Mouse (Mus musculus): ENCODE measurements around the gene Hsd17b2. TPM values are rescaled to one million over a fixed set of nuclear protein-coding genes. Genes with fewer than 3 reads are reported as not detected.
A peak's percentile ranks its signal among the peaks of the same experiment; 100 is the strongest.

Hsd17b2 gene
- total RNA-seq, 2 experiments from 2014 or later: 0.56 TPM; not detected in 1

DNA sequence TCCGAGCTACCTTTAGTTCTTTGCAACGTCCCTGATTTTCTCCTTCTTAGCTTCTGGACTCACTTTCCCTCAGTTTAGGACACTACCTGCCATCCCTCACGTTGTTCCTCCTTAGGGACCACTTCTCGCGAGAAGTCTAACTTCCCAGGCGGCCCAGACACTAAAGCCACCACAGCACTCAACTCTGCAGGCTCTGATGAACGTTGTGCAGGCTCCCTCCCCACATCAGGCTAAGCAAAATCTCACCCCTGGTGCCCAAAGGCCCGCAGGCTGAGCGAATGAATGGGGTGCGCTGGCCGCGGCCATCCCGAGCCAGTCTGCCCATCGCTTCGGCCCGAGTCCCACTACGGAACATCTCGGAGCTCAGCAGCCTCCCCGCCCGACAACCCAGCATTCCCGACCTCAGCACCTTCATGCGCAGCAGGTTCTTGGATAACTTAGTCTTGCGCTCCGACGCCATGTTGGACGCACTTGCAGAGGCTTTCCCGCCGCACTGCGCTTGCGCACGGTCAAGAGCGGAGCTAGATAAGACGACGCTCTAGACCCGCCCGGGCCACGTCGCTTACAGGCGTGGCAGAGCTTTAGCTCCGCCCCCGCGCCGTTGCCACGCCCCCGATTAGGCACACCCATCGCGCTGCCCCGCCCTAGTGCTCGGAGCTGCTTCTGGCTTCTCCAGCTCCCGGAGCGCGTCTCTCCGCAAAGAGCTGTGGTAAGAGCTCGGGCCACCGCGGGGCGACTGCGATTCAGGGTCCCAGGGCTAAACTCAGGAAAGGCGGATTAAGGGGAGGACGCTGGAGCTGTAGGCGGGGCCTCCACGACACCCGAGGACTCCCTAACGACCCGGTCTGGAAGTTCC is 100.0 kb downstream of the Hsd17b2 start, which contains the start of gene Mphosph6:
Gene Mphosph6, minus strand, starts transcription at position 501 of the 856 bp plus-strand sequence.
- peak; percentile 93 to 98 for DNase-seq (ENCODE audit: extremely low spot score in 1 of 2, low spot score in 2 of 2)
- intact Hi-C loops (cut with DNase I): no loop called here

DNA sequence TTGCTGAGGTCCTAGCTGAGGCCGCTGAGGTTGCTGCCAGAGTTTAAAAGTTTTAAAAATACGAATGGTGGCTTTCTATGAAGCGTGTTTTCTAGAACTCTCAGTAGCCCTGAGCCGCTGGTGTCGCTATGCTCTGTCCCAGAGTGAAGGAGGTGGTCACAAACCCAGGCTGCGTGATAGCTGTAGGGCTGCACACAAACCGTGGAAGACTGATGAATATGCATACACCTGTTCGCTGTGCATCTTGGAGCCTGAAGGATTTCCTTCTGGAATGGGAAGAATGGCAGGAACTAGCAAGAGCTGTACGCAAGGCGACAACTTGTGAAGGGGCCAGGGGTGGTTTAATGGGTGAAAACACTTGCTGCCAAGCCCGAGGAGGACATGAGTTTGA is 100.6 kb downstream of the Hsd17b2 start:
- peak in 1 of 2 experiments; percentile 32 for DNase-seq (ENCODE audit: extremely low spot score in 1 of 2, low spot score in 2 of 2)
- intact Hi-C loops (cut with DNase I): no loop called here

DNA sequence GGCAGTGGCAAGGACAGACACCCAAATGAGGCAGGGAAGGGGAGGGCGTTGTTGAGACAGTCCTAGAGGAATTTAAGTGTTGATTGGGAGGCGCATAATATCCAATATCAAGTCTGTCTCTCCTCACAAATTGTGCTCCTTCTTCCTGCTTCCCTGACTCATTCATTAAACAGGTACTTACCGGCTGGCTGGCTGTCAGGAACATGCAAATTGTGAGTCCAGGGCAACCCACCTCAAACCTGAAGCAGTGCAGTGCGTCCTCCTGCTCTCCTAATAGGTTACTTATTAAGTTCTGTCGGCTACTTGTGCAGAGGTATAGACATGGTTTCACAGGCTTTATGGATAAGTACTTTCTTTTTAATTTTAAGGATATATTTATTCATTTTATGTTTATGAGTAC is 103.7 kb downstream of the Hsd17b2 start:
- intact Hi-C loops (cut with DNase I): no loop called here
- no peak for DNase-seq (ENCODE audit: extremely low spot score in 1 of 2, low spot score in 2 of 2)

Other genes with a start within 250 kb of the Hsd17b2 start
- 1 to 10 TPM; 2.7 to 2.8 TPM for gene Plcg2, start 203.6 kb upstream of the Hsd17b2 start, total RNA-seq (2021)
- gene Sdr42e1, start 28.2 kb upstream of the Hsd17b2 start, total RNA-seq (2021): 1 to 10 TPM; 4.1 to 4.9 TPM
- 10 to 100 TPM; 20.7 to 21.6 TPM for gene Mphosph6, start 100.0 kb downstream of the Hsd17b2 start, total RNA-seq (2021)

Data from left cerebral cortex, postnatal 10 days (tissue).